Mouse (Mus musculus) ES-E14 (cell line): ENCODE data around the gene Gm17571.

ENCODE experiments used
- CHD2 ChIP-seq: IDR thresholded peaks from 2 replicates; pipeline ENCODE4 v1.6.1; 2014; ENCODE audit warnings: mild to moderate bottlenecking, low read depth, low read length, inconsistent platforms
- HCFC1 ChIP-seq: IDR thresholded peaks from 2 replicates; pipeline ENCODE4 v1.6.1; 2012; ENCODE audit warnings: low read length, inconsistent platforms, borderline replicate concordance; ENCODE audit not compliant: insufficient read depth
- ZC3H11A ChIP-seq: IDR thresholded peaks from 2 replicates; pipeline ENCODE4 v1.6.1; 2012; ENCODE audit warnings: low read depth, mild to moderate bottlenecking, inconsistent platforms, low read length, borderline replicate concordance
- ZNF384 ChIP-seq: IDR thresholded peaks from 2 replicates; pipeline ENCODE4 v1.6.1; 2012; ENCODE audit warnings: low read depth, low read length, inconsistent platforms

GRCm38 (mm10) chr9:13467745-13468144 lies 21.2 kb upstream of the Gm17571 start:
- no peak for TF ChIP-seq CHD2
- no peak for TF ChIP-seq ZC3H11A
- TF ChIP-seq ZNF384, result no peak
- no peak for TF ChIP-seq HCFC1
